Mouse (Mus musculus) right cerebral cortex, postnatal 36 days (tissue): Measurements from ENCODE around the gene Cbr4.
A peak's percentile ranks its signal among the peaks of the same experiment; 100 is the strongest.

Source experiments
- DNase-seq, 2 experiments: peaks; one replicate each; pipeline ENCODE4 v3.0.0; 2022; ENCODE audit warnings: low spot score in 2 of 2, mixed read lengths in 1 of 2

Gene Cbr4

DNA sequence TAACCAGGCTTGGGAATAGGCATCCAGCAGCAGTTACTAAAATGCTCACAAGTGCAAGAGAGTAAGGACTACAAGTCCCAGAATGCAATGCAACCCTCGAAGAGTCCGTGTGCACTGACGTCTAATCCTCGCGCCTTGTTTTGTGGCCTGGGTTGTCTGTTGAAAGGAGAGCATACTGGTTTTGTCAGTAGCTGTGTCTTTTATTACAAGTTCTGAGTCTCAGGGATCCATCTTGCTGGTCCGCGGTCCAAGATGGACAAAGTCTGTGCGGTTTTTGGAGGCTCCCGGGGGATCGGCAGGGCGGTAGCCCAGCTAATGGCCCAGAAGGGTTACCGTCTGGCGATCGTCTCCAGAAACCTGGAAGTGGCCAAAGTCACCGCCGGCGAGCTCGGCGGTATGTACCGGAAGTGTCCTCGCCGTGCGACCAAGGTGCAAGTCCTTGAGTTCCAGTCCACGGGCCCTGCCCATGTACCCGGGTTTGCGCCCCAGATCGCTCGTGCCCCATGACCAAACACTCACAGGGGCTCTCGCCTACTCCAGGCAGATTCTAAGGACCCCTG is at the start of gene Cbr4:
Cbr4 (plus strand) TSS at position 138 of the 560 bp plus-strand sequence.
- peak; percentile 85 to 92 for DNase-seq

DNA sequence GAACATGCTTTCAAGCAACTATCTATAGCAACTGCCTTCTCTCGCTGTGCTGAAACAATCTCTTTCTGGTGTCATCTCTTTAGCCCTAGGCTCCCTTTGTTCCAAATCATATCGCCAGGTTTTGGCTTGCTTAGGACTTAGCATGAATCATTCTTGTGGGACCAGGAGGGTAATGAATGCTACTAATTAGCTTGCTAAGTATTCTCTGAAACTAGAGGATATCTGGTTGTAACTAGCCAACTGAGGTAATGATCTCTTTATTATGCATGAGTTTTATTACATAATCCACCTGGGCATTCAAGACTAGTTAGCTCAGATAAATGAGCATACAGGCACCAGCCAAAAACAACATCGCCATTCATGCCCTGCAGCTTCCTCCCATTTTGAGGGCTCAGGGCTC is 44.5 kb upstream of the Cbr4 start:
- DNase-seq: no peak

DNA sequence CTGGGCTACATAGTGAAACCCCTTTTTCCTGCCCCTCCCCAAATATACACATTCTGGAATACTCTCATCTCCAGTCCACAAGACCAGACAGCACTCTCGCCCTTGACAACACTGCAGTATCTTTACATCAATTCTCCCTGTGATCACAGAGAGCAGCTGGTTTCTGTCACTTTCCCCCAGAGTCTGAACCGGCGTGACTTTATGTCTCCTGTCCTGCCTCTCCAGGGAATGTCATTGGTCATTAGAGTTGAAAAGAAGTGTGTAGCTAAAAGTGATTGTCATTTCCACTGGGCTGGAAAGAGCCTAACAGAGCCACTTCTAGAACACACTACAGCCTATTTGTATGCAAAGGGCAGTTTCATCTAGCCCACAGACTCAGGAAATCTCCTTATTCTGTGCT is 43.2 kb upstream of the Cbr4 start:
- no peak for DNase-seq

DNA sequence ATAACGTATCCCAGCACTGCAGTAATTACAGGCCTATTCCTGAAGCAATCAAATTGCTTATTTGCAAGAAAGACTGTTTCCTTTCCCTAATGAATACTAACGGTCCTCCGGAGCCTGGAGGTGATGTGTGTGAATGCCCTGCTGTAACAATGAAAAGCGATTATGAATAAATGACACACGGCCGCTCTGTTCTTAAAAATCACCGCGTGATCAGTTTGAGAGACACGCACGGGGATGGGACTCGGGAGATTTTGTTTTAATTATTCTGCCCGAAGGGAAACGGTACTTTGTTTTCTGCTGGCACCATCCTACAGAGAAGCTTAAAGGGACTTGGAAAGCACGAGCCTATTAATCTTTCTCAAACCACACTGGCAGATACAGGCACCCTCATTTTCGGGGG is 41.2 kb upstream of the Cbr4 start:
- DNase-seq: no peak

DNA sequence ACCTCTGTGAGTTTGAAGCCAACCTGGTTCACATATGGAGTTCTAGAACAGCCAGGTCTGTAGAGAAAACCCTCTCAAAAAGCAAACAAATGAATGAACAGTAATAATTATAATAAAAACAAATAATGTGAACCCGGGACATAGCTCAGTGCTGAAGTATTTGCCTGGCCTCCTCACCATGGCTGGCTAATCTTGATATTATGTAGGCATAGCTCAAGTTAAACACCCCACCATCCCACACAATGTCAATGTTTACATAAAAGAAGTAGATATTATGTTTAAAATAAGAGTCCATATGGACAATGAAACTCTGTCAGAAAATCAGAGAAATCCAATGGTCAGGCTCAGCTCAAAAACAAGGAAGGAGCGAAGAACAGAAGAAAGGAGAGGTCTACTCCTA is 39.4 kb upstream of the Cbr4 start:
- DNase-seq: no peak

DNA sequence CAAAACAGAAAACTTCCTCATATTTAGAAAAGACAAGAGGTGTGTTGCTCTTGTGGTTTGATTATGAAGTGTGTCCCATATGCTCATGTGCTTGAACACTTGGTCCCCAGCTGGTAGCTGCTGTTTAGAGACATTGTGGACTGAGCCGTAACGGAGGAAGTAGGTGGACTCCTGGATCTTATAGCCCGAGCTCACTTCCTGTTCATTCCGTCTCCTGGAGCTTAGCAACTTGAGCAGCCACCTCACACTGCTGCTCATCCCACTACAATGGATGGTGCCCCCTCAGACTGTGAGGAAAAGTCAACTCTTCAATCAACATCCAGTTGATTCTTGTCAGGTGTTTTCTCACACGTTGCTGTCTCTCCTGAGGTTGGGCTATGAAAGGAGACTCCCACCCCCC is 38.7 kb upstream of the Cbr4 start:
- DNase-seq: no peak

DNA sequence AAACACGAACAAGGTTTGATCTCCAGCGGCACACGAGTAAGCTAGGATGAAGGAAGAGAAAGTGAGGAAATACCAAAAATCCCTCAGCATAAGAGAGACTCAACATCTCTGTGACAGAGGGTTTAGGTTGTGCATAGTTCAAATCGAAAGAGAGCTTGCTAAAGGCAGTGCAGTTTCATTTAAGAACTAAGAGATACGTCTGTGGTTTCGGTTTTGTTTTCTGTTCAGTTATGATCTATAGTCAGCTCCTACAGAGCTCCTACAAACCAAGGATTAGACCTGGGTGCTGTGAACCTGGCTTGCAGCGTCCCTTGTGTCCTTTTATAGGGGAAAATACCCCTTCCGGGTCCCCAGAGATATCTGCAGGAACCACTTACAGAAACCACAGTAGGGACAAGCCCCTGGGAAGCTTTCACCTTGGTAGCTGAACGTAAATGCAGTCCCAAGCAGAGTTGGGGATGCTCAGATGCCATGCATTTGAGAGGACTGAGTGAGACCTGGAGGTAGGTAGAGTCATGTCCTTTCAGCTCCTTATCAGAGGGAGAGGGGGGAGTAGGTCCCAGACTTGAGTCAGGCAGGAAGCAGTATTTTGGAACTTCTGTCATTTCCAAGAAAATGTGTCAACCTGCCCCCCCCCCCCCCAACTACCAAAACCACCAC is 36.5 kb upstream of the Cbr4 start:
- no peak for DNase-seq

DNA sequence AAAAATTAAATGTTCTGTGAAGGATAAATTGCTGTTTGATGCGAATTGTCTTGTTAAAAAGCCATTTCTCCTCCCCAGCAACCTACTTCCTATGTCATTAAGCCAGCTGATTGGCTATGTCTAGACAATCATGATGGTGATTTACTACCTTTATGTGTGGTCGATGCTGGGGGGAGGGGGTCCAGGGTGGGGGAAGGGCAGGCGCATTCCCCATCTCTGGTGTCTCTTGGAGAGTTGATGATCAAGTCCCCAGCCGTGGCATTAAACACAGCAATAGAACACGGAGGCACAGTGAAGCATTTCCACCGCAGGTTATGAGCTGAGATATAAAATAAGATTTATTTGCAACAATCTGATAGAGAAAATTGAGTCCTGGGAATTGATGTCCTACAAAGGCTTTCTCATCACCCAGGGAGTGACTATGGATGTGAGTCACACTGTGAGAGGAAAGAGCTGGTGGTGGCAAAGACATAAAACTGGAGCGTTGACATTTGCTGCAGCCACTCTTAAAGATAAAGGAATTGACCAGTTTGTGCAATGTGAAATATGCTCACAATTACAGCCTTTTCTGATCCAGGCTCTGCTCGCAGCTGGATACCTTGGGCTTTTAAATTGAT is 35.7 kb upstream of the Cbr4 start:
- no peak for DNase-seq

DNA sequence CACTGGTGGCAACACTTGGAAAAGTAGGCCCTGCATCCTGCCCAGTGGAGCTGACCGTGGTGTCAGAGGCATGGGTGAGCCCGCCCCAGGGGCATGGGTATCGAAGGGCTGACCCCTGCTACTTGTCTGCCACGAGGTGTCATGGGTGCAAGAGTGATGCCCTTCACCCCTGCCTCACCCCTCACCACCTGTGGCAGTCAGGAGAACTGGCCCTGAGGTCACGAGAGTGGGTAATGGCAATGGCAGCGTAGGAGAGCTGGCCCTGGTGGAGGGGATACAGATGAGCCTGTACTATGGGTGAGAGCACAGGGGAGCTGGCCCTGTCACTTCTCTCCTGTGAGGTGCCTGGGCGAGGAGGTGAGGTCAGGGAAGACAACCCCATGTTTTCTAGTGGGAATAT is 27.8 kb upstream of the Cbr4 start:
- DNase-seq: no peak

DNA sequence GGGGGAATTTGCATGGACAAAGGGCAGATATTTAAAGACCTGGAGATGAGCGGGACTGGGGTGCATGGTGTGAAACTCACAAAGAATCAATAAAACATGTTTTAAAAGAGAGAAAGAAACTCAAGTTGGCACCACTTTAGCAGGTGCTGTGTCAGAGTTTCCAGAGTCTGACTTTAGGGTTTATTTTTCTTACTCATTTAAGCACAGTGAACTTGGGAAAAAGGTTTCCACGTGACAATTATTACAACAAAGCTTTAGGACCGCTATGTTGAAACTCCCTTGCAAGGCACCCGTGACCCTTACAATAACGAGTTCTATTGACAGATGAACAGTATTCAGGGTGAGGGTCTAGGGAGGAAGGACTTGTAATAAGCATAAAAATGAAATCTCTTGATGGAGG is 25.3 kb upstream of the Cbr4 start:
- no peak for DNase-seq

DNA sequence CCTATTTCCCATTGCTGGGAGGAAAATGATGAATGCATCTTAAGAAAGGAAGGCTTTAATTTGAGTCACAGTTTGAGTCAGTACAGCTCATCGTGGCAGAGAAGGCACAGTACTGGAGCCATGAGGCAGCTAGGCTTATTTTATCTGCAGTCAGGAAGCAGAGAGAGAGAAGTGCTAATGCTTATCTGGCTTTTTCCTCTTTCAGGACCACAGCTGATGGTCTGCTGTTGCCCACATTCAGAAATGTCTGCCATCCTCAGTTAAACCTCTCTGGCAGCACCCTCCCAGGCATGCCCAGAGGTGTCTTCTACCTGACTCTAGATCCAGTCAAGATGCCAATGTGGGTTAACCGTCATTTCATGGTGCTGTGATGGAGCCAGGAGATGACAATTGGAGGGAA is 23.1 kb upstream of the Cbr4 start:
- DNase-seq: no peak

DNA sequence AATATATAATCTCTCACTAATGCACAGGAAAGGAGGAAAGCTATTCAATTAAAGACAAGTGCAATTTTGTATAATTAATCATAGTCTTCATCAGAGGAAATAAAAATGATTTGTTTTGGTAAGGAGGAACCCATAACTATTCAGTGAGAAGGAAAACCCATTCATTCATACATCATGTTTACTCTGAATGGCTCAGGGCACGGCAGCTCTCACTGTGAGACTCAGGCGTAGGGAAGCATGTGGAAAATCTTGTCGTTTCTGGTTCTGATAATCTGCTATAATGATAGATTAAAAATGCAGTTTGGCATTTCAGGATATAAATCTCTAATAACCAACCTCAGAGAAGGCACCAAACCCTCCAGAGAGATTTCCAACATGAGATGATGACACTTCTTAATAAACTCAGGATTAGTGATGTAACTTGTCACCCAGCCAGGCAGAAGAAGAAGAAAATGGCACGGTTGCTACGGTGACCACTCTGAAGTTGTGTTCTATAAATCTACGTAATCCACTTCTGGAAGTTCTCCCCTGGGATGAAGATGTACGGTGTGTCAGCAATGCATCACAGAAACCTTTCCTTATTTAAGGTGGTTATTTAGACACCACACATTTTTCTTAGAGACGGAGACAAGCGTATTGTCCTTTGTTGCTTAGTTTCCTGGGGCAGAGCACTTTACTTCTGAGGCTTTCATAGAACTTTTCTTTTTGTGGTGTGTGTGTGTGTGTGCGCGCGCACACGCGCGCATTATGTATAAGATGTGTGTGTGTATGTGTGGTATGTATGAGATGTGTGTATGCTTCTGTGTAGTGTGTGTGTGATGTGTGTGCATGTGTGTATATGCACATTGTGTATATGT is 20.6 kb upstream of the Cbr4 start:
- DNase-seq: no peak

DNA sequence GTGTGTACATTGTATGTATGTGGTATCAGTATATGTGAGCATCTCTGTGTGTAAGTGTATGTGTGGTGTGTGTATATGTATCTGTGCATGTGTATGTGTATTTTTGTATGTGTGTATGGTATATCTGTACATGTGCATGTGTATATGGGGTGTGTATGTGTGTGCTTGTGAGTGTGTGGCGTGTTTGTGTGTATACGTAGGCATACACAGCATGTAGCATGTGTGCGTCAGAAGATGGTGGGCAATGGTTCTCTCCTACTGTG is 20.1 kb upstream of the Cbr4 start:
- no peak for DNase-seq

DNA sequence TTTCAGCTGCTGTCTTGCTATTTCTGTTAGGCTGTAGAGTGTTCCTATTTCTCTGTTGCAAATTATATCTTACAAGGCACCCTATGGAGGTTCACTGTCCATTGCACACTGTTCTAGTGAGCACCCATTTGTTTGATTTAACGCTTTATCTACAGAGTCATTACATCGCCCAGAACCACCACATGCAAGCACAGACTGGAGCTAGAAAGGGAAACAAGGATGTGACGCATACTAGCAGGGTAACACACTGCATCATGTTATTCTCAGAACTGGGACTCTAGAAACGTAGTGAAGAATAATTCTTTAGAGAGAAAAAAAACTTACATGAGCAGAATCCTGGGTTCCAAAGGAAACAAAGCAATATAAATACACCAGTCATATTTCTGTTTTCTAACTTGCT is 17.3 kb upstream of the Cbr4 start:
- DNase-seq: no peak

DNA sequence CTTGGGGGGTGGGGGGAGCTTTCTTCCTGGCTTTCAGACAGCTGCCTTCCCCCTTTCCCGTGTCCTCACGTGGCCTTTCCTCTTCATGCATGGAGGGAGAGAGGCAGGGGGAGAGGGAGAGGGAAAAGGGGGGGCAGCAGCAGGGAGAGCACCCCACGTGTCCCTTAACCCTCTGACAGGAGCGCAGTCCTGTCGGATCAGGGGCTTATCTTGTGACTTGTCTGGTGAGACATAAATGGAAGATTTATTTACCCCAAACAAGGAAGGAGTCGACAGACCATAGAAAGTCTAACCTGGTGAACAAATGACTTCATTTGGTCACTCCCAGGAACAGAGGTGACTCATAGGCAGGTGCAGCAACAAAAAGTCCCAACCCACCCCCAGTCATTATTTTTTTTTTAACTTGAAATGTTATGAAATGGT is 12.3 kb upstream of the Cbr4 start:
- DNase-seq: no peak

DNA sequence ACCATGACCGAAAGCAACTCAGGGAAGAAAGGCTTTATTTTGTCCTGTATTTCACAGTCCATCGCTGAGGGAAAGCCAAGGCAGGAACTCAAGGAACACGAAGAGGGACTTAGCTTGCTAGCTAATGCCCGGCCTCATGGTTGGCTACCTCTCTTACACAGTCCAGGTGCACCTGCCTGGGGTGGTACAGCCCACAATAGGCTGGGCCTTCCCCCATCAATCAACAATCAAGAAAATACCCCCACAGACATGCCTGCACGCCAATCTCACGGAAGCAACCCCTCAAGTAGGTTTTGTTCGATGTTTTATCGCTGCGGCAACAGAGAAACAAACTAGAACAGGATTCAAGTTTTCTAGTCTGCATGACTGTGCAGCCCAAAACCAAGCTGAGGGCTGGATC is 11.4 kb upstream of the Cbr4 start:
- no peak for DNase-seq

DNA sequence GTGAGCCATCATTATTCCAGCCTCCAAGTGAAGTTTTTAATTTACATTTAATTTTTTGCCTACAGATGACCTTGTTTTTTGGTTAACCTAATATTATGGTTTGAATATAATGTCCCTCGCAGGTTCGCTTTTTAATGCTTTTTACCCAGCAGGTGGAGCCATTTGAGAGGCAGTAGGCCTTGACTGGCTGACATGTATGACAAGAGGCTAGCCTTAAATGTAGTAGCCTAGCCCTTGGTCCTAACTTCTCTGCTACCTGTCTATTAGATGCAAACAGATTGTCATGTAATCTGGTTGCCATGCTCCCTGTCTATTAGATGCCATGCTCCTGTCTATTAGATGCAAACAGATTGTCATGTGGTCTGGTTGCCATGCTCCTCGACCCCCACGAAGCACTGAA is 9.4 kb upstream of the Cbr4 start:
- DNase-seq: no peak

DNA sequence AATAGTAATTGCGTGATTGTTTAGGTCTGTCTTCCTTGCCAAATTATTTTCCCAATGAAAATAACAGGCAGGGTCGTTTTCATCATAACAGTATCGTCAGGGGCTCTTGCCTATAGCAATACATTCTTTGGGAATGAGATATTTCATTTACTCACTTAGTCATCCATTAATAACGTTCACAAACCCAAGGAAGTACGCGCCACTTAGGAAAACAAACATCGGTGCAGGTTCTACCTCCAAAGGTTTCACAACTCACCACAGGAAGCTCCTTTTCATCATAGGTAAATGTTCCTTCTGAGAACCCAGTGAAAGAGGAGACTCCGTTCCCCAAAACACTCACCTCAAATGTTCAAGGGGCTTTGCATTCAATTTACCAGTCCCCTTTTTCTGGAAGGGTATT is 8.7 kb upstream of the Cbr4 start:
- no peak for DNase-seq

DNA sequence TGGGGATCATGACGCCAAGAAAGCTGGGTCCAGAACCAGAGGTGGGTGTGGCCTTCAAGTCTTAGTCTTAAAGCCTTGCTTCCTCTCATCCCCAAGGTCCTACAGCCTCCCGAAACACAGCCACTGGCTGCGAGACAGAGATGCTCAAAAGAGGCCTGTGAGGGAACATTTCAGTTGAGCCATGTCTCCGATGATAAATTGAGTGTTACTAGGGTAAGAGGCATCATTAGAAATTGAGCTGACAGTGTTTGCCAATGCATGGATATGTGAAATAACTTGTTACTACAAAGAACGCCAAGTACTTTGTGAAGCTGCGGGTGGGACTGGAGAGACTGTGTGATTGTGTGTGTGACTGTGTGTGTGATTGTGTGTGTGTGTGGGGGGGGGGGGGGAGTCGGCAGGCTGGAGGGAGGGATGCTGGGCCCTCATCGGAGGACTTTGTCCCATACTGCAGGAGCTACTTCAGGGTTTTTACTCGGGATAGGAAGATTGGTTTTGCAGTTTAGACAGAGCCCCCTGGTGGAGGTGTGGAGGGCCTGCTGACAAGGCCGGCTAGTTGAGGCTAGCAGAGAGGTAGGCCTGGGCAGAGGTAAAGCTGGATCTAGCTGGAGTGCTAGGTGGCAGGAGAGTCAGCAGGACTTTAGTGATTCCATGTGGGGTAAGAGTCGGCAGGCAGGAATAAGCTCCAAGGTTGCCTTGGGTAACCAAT is 7.9 kb upstream of the Cbr4 start:
- DNase-seq: peak; percentile 35 to 42

DNA sequence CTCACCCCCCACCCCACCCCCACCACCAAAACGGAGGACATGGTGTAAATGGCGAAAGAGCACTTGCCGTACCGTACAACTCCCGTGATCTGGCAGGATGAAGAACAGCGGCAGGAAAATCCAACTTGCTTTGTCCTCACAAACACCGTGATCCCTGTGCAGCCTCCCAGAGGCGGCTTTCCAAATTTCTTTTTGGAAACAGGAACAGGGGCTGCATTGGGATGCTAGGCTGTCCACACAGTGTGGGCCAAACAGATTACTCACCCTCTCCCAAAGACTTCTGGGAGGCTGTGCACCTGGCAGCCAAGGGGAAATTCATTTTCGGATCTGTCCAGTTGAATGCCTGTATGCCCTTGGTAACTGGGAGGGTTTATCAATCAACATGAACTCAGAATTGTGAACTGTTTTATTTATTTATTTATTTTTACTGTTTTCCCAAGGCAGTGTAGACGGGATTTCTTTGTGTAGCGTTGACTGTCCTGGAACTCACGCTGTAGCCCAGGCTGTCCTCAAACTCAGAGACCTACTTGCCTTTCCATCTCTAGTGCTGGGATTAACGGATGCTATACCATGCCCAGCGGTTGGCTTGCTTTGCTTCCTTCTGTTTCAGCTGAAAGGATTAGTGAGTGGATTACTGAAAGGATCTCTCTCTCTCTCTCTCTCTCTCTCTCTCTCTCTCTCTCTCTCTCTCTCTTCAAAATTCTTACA is 7.1 kb upstream of the Cbr4 start:
- DNase-seq: no peak

DNA sequence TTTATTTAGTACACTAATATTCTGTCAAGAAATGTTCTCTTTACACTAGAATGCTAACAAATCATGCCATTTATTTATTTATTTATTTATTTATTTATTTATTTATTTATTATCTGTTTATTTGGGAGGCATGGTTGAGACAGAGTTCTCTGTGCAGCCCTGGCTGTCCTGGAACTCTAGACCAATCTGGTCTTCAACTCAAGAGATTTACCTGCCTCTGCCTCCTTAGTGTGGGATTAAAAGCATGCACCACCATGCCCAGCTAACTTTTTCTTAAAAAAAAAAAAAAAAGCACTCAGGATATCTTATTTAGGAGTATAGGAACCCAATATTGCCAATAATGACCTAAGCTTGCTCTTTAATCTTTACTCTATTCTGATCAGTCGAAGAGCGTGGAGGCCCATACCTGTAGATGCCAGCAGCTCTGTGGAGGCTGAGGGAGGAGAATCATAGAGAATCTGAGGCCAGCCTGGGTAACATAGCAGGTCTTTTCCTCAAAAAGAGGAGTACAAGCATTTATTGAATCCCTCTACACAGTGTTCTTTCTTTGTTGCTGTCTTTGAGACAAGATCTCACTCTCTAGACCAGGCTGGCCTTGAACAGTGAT is 508 bp upstream of the Cbr4 start:
- DNase-seq: no peak
